Mouse (Mus musculus): Measurements from ENCODE around the gene Abhd15. TPM values are rescaled to one million over a fixed set of nuclear protein-coding genes. Genes with fewer than 3 reads are reported as not detected.

Gene Abhd15
- polyA plus RNA-seq, 1 experiment from 2014 or later: 2.4 TPM

GRCm38 (mm10) chr11:77497851-77498250, 17.1 kb upstream of the Abhd15 start:
- Histone ChIP-seq H3K9me3 (replicated peaks; ENCODE audit: control insufficient read depth, low read length, poor library complexity, severe bottlenecking) (no peaks in the 10 kb centered on the region), H3K4me2 (ENCODE audit: low read length) (no peak overlapping the region), H3K27me3 (ENCODE audit: control insufficient read depth, insufficient read depth, low read depth, low read length) (no peaks in the 10 kb centered on the region), H3K4me1 (ENCODE audit: control insufficient read depth, insufficient read depth, low read length) (peaks cover 25% of the 10 kb centered on the region), H3K4me3 (ENCODE audit: low read depth, low read length) (no peak overlapping the region), H3K27ac (ENCODE audit: low read length) (peak overlapping the region; percentile 53), H3K36me3 (ENCODE audit: control insufficient read depth, insufficient read depth, low read length) (peaks cover 8% of the 10 kb centered on the region; the same call in 1 of the 2 replicates), H3K9ac (ENCODE audit: low read depth, low read length) (no peak overlapping the region)
- no peak for ATAC-seq
- WGBS: 20% methylated on average over 4 of the region's 4 CpGs

GRCm38 (mm10) chr11:77498261-77499139, 16.4 kb upstream of the Abhd15 start:
- Histone ChIP-seq H3K4me2 (ENCODE audit: low read length) (no peak overlapping the region), H3K27me3 (ENCODE audit: control insufficient read depth, insufficient read depth, low read depth, low read length) (no peaks in the 10 kb centered on the region), H3K27ac (ENCODE audit: low read length) (no peak overlapping the region), H3K36me3 (ENCODE audit: control insufficient read depth, insufficient read depth, low read length) (peaks cover 12% of the 10 kb centered on the region), H3K4me3 (ENCODE audit: low read depth, low read length) (no peak overlapping the region), H3K9ac (ENCODE audit: low read depth, low read length) (no peak overlapping the region), H3K4me1 (ENCODE audit: control insufficient read depth, insufficient read depth, low read length) (peaks cover 25% of the 10 kb centered on the region), H3K9me3 (replicated peaks; ENCODE audit: control insufficient read depth, low read length, poor library complexity, severe bottlenecking) (no peaks in the 10 kb centered on the region)
- ATAC-seq: no peak
- WGBS: 65% methylated on average over 12 of the region's 12 CpGs

GRCm38 (mm10) chr11:77499354-77499753, 15.6 kb upstream of the Abhd15 start:
- peaks cover 23% of the 10 kb centered on the region for H3K4me1 ChIP-seq (ENCODE audit: control insufficient read depth, insufficient read depth, low read length)
- H3K36me3 ChIP-seq (ENCODE audit: control insufficient read depth, insufficient read depth, low read length): peaks cover 21% of the 10 kb centered on the region
- H3K27ac ChIP-seq (ENCODE audit: low read length): no peak overlapping the region
- H3K4me3 ChIP-seq (ENCODE audit: low read depth, low read length): no peak overlapping the region
- H3K27me3 ChIP-seq (ENCODE audit: control insufficient read depth, insufficient read depth, low read depth, low read length): no peaks in the 10 kb centered on the region
- no peak overlapping the region for H3K4me2 ChIP-seq (ENCODE audit: low read length)
- H3K9ac ChIP-seq (ENCODE audit: low read depth, low read length): no peak overlapping the region
- WGBS: 81% methylated on average over 7 of the region's 7 CpGs
- no peaks in the 10 kb centered on the region for H3K9me3 ChIP-seq (replicated peaks; ENCODE audit: control insufficient read depth, low read length, poor library complexity, severe bottlenecking)
- ATAC-seq: no peak

GRCm38 (mm10) chr11:77500361-77501325, 14.3 kb upstream of the Abhd15 start:
- H3K36me3 ChIP-seq (ENCODE audit: control insufficient read depth, insufficient read depth, low read length): peaks cover 33% of the 10 kb centered on the region
- H3K27me3 ChIP-seq (ENCODE audit: control insufficient read depth, insufficient read depth, low read depth, low read length): no peaks in the 10 kb centered on the region
- peaks cover 11% of the 10 kb centered on the region for H3K4me1 ChIP-seq (ENCODE audit: control insufficient read depth, insufficient read depth, low read length)
- H3K9me3 ChIP-seq (replicated peaks; ENCODE audit: control insufficient read depth, low read length, poor library complexity, severe bottlenecking): no peaks in the 10 kb centered on the region
- H3K4me3 ChIP-seq (ENCODE audit: low read depth, low read length): no peak overlapping the region
- no peak overlapping the region for H3K9ac ChIP-seq (ENCODE audit: low read depth, low read length)
- ATAC-seq: no peak
- H3K27ac ChIP-seq (ENCODE audit: low read length): no peak overlapping the region
- no peak overlapping the region for H3K4me2 ChIP-seq (ENCODE audit: low read length)
- WGBS: 75% methylated on average over 17 of the region's 17 CpGs

- Histone ChIP-seq H3K27me3 (ENCODE audit: control insufficient read depth, insufficient read depth, low read depth, low read length) (no peaks in the 10 kb centered on the region), H3K4me2 (ENCODE audit: low read length) (no peak overlapping the region), H3K36me3 (ENCODE audit: control insufficient read depth, insufficient read depth, low read length) (peaks cover 39% of the 10 kb centered on the region), H3K9ac (ENCODE audit: low read depth, low read length) (no peak overlapping the region), H3K4me1 (ENCODE audit: control insufficient read depth, insufficient read depth, low read length) (peaks cover 11% of the 10 kb centered on the region), H3K9me3 (replicated peaks; ENCODE audit: control insufficient read depth, low read length, poor library complexity, severe bottlenecking) (no peaks in the 10 kb centered on the region), H3K27ac (ENCODE audit: low read length) (no peak overlapping the region), H3K4me3 (ENCODE audit: low read depth, low read length) (no peak overlapping the region)
- no peak for ATAC-seq
- WGBS: 29% methylated on average over 5 of the region's 5 CpGs
These were observed 13.5 kb upstream of the Abhd15 start for GRCm38 (mm10) chr11:77501392-77501791.

- no peak overlapping the region for H3K4me3 ChIP-seq (ENCODE audit: low read depth, low read length)
These were observed 12.9 kb upstream of the Abhd15 start for GRCm38 (mm10) chr11:77501971-77502370.

GRCm38 (mm10) chr11:77502481-77502880, 12.4 kb upstream of the Abhd15 start:
- no peaks in the 10 kb centered on the region for H3K9me3 ChIP-seq (replicated peaks; ENCODE audit: control insufficient read depth, low read length, poor library complexity, severe bottlenecking)
- H3K27me3 ChIP-seq (ENCODE audit: control insufficient read depth, insufficient read depth, low read depth, low read length): no peaks in the 10 kb centered on the region
- peaks cover 48% of the 10 kb centered on the region for H3K36me3 ChIP-seq (ENCODE audit: control insufficient read depth, insufficient read depth, low read length)
- no peak overlapping the region for H3K27ac ChIP-seq (ENCODE audit: low read length)
- H3K4me3 ChIP-seq (ENCODE audit: low read depth, low read length): no peak overlapping the region
- WGBS: 90% methylated on average over 6 of the region's 6 CpGs
- no peak for ATAC-seq
- H3K4me1 ChIP-seq (ENCODE audit: control insufficient read depth, insufficient read depth, low read length): peaks cover 7% of the 10 kb centered on the region
- no peak overlapping the region for H3K4me2 ChIP-seq (ENCODE audit: low read length)
- H3K9ac ChIP-seq (ENCODE audit: low read depth, low read length): no peak overlapping the region

More at GRCm38 (mm10) chr11:77501971-77502370, 12.9 kb upstream of the Abhd15 start:
- H3K4me2 ChIP-seq (ENCODE audit: low read length): no peak overlapping the region
- H3K9ac ChIP-seq (ENCODE audit: low read depth, low read length): no peak overlapping the region
- peaks cover 43% of the 10 kb centered on the region for H3K36me3 ChIP-seq (ENCODE audit: control insufficient read depth, insufficient read depth, low read length)
- peaks cover 11% of the 10 kb centered on the region for H3K4me1 ChIP-seq (ENCODE audit: control insufficient read depth, insufficient read depth, low read length)
- WGBS: 91% methylated on average over 4 of the region's 4 CpGs
- H3K27me3 ChIP-seq (ENCODE audit: control insufficient read depth, insufficient read depth, low read depth, low read length): no peaks in the 10 kb centered on the region
- ATAC-seq: no peak
- no peak overlapping the region for H3K27ac ChIP-seq (ENCODE audit: low read length)
- H3K9me3 ChIP-seq (replicated peaks; ENCODE audit: control insufficient read depth, low read length, poor library complexity, severe bottlenecking): no peaks in the 10 kb centered on the region

GRCm38 (mm10) chr11:77503511-77503910, 11.4 kb upstream of the Abhd15 start:
- Histone ChIP-seq H3K4me2 (ENCODE audit: low read length) (no peak overlapping the region), H3K4me1 (ENCODE audit: control insufficient read depth, insufficient read depth, low read length) (peaks cover 9% of the 10 kb centered on the region), H3K9ac (ENCODE audit: low read depth, low read length) (no peak overlapping the region), H3K27ac (ENCODE audit: low read length) (no peak overlapping the region), H3K36me3 (ENCODE audit: control insufficient read depth, insufficient read depth, low read length) (peaks cover 48% of the 10 kb centered on the region), H3K9me3 (replicated peaks; ENCODE audit: control insufficient read depth, low read length, poor library complexity, severe bottlenecking) (no peaks in the 10 kb centered on the region), H3K4me3 (ENCODE audit: low read depth, low read length) (no peak overlapping the region), H3K27me3 (ENCODE audit: control insufficient read depth, insufficient read depth, low read depth, low read length) (no peaks in the 10 kb centered on the region)
- ATAC-seq: no peak
- 74% methylated on average over 3 of the region's 3 CpGs for WGBS

All from midbrain, embryonic 16.5 days (tissue).